Mouse (Mus musculus) midbrain, embryonic 11.5 days (tissue): ENCODE measurements at regions not wholly inside any gene's neighbourhood (a gene's known extent, or its start where the extent isn't known, plus 50 kb on each side); places are given as distances from the start of the nearest gene placed in this dataset.
"Not testable (repeated sequence)": the region's sequence is repeated elsewhere in the genome, so short reads cannot be mapped to it uniquely, and the experiment has no call there.

Experiments
- ATAC-seq: fragments of 200-750 bp; cut with Nextera tagmentation; 2 replicates; pipeline ENCODE4 v1.8.0; 2017; ENCODE audit warnings: moderate TSS enrichment, moderate library complexity; ENCODE audit not compliant: low FRiP score
- DNase-seq: peaks from one replicate; pipeline ENCODE4 v3.0.0; 2015; ENCODE audit warnings: low spot score; ENCODE audit errors: missing footprints
- H3K27ac ChIP-seq: fragments of 300-500 bp; sonication (generic); 2 replicates; pipeline ENCODE4 v1.5.1; 2014; ENCODE audit warnings: low read depth, low read length
- H3K27me3 ChIP-seq: fragments of 300-500 bp; sonication (generic); 2 replicates; pipeline ENCODE4 v1.6.1; 2014; ENCODE audit warnings: mild to moderate bottlenecking, low read length, moderate library complexity, mixed read lengths; ENCODE audit not compliant: control insufficient read depth, insufficient read depth
- H3K36me3 ChIP-seq: fragments of 300-500 bp; sonication (generic); 2 replicates; pipeline ENCODE4 v1.6.1; 2014; ENCODE audit warnings: mild to moderate bottlenecking, low read length, moderate library complexity, mixed read lengths; ENCODE audit not compliant: control insufficient read depth, insufficient read depth
- H3K4me1 ChIP-seq: fragments of 300-500 bp; sonication (generic); 2 replicates; pipeline ENCODE4 v1.6.1; 2014; ENCODE audit warnings: low read length; ENCODE audit not compliant: control insufficient read depth, insufficient read depth
- H3K4me2 ChIP-seq: fragments of 300-500 bp; sonication (generic); 2 replicates; pipeline ENCODE4 v1.6.1; 2014; ENCODE audit warnings: mild to moderate bottlenecking, moderate library complexity
- H3K4me3 ChIP-seq: fragments of 300-500 bp; sonication (generic); 2 replicates; pipeline ENCODE4 v1.5.1; 2014; ENCODE audit warnings: low read depth, low read length
- H3K9ac ChIP-seq: fragments of 300-500 bp; sonication (generic); 2 replicates; pipeline ENCODE4 v1.6.1; 2014; ENCODE audit warnings: low read length
- H3K9me3 ChIP-seq: fragments of 300-500 bp; sonication (generic); 2 replicates; pipeline ENCODE4 v1.6.1; 2016; ENCODE audit warnings: low read length; ENCODE audit not compliant: control insufficient read depth
- WGBS: fragments of 180-500 bp; shearing (Covaris S2); extraction: QIAGEN DNeasy Blood & Tissue Kit; methylation state at CpG from one replicate; pipeline ENCODE4 v1.1.7; 2014; 5-methylcytosine and 5-hydroxymethylcytosine counted together

DNA sequence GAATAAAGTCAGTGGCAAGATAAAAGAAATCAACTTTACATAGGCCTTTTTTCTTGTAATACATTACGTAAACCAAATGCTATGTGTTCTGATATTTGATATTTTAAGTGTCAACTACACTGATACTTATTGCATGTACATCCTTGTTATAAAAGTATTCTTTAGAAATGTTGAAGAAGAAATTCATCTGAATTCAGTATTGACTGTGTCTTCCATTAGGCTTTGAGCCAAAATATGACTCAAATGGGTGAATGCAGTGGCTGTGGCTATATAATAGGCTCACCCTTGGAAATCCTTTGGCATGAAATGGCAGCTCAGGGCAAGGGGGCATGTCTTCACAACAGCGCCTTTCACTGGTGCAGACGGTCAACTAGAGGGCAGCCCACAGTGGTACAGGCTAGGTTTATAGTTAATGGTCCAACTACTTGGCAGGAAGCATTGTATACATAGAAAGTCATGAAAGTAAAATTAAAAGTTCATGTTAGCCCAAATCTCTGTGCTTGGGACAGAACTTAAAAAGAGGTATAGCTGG, 217.9 kb downstream of the Cetn3 start:
- no peak overlapping the region for H3K4me3 ChIP-seq
- no peaks in the 10 kb centered on the region for H3K4me1 ChIP-seq
- no peak overlapping the region for H3K27ac ChIP-seq
- no peaks in the 10 kb centered on the region for H3K27me3 ChIP-seq
- H3K36me3 ChIP-seq: no peaks in the 10 kb centered on the region
- WGBS: 93% methylated on average over 3 of the region's 3 CpGs
- ATAC-seq (no peak), DNase-seq (peak; percentile 78)
- no peak overlapping the region for H3K4me2 ChIP-seq
- H3K9ac ChIP-seq: no peak overlapping the region
- H3K9me3 ChIP-seq: no peaks in the 10 kb centered on the region

GRCm38 (mm10) chr13:82005929-82006726, 223.3 kb downstream of the Cetn3 start:
- Histone ChIP-seq H3K4me1 (no peaks in the 10 kb centered on the region), H3K9ac (no peak overlapping the region), H3K4me2 (no peak overlapping the region), H3K36me3 (no peaks in the 10 kb centered on the region), H3K27ac (no peak overlapping the region), H3K4me3 (no peak overlapping the region), H3K27me3 (no peaks in the 10 kb centered on the region), H3K9me3 (no peaks in the 10 kb centered on the region)
- ATAC-seq: peak; percentile 27; the same call in 1 of the 2 replicates
- peak; percentile 45 for DNase-seq
- 64% methylated on average over 7 of the region's 7 CpGs for WGBS

DNA sequence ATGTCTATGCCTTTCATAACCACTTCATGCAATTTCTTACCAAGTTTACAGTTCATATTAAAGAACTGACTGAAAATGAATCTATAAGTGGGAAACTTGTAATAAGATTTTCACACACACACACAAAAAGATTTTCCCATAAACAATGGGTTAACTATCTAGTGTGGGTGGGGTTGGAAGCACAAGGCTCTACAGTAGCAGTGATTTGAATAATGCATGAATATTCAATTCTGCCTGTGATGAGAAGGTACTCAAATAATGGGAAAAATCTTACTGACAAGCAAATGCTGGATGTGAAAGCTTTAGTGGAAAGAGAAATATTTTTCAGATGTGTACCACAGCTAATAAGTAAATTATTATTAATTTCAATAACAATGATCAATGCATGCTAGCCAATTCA, 224.3 kb downstream of the Cetn3 start:
- Histone ChIP-seq H3K4me1 (no peaks in the 10 kb centered on the region), H3K9me3 (no peaks in the 10 kb centered on the region), H3K9ac (no peak overlapping the region), H3K4me2 (no peak overlapping the region), H3K27me3 (no peaks in the 10 kb centered on the region), H3K36me3 (no peaks in the 10 kb centered on the region), H3K27ac (no peak overlapping the region), H3K4me3 (no peak overlapping the region)
- ATAC-seq (no peak), DNase-seq (peak; percentile 49)

- DNase-seq: no peak
- Histone ChIP-seq H3K4me2 (no peak overlapping the region), H3K9me3 (no peaks in the 10 kb centered on the region), H3K27me3 (no peaks in the 10 kb centered on the region), H3K36me3 (no peaks in the 10 kb centered on the region), H3K27ac (no peak overlapping the region), H3K4me1 (no peaks in the 10 kb centered on the region), H3K9ac (no peak overlapping the region), H3K4me3 (no peak overlapping the region)
- 56% methylated on average over 2 of the region's 2 CpGs for WGBS
- no peak for ATAC-seq
These were observed 256.7 kb downstream of the Cetn3 start for GRCm38 (mm10) chr13:82039623-82040022.

- H3K4me3 ChIP-seq: no peak overlapping the region
- H3K27me3 ChIP-seq: no peaks in the 10 kb centered on the region
- DNase-seq (no peak), ATAC-seq (no peak)
- no peak overlapping the region for H3K4me2 ChIP-seq
- no peaks in the 10 kb centered on the region for H3K4me1 ChIP-seq
- H3K9me3 ChIP-seq: no peaks in the 10 kb centered on the region
- 70% methylated on average over 3 of the region's 3 CpGs for WGBS
- no peaks in the 10 kb centered on the region for H3K36me3 ChIP-seq
- H3K27ac ChIP-seq: no peak overlapping the region
- H3K9ac ChIP-seq: no peak overlapping the region
These were observed 275.4 kb downstream of the Cetn3 start for GRCm38 (mm10) chr13:82058131-82058731.

- DNase-seq (no peak), ATAC-seq (no peak)
- Histone ChIP-seq H3K36me3 (no peaks in the 10 kb centered on the region), H3K4me1 (no peaks in the 10 kb centered on the region), H3K9me3 (no peaks in the 10 kb centered on the region), H3K27me3 (no peaks in the 10 kb centered on the region), H3K4me3 (no peak overlapping the region), H3K4me2 (no peak overlapping the region), H3K27ac (no peak overlapping the region), H3K9ac (no peak overlapping the region)
- 83% methylated on average over 3 of the region's 3 CpGs for WGBS
These were observed 276.0 kb downstream of the Cetn3 start for GRCm38 (mm10) chr13:82058872-82059271.

GRCm38 (mm10) chr13:82059498-82059897, 276.6 kb downstream of the Cetn3 start:
- Histone ChIP-seq H3K9ac (no peak overlapping the region), H3K4me1 (no peaks in the 10 kb centered on the region), H3K4me3 (no peak overlapping the region), H3K27me3 (no peaks in the 10 kb centered on the region), H3K36me3 (no peaks in the 10 kb centered on the region), H3K27ac (no peak overlapping the region), H3K9me3 (no peaks in the 10 kb centered on the region), H3K4me2 (no peak overlapping the region)
- 71% methylated on average over 5 of the region's 5 CpGs for WGBS
- DNase-seq (no peak), ATAC-seq (peak; percentile 79)

DNA sequence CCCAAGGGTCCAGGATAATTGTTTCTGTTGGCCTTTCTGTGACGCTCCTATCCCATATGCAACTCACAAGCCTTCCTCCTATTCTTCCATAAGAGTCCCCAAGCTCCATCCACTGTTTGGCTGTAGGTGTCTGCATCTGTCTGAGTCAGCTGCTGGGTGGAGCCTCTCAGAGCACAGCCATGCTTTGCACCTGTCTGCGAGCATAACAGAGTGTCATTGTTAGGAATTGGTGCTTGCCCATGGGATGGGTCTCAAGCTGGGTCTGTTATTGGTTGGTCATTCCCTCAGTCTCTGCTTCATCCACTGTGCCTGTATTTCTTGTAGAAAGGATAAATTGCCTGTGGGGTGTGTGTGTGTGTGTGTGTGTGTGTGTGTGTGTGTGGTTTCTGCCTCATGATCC, 281.0 kb downstream of the Cetn3 start:
- H3K4me3 ChIP-seq, H3K9me3 ChIP-seq, H3K4me1 ChIP-seq, H3K9ac ChIP-seq, H3K27ac ChIP-seq, H3K36me3 ChIP-seq, H3K27me3 ChIP-seq, ATAC-seq, DNase-seq, H3K4me2 ChIP-seq: not testable (repeated sequence)
- WGBS: 83% methylated on average over 2 of the region's 2 CpGs

GRCm38 (mm10) chr13:82066174-82066573, 283.3 kb downstream of the Cetn3 start:
- no peak overlapping the region for H3K4me3 ChIP-seq
- no peak for DNase-seq
- no peak overlapping the region for H3K9ac ChIP-seq
- 76% methylated on average over 1 of the region's 1 CpGs for WGBS
- no peaks in the 10 kb centered on the region for H3K9me3 ChIP-seq
- H3K27me3 ChIP-seq: no peaks in the 10 kb centered on the region
- no peak for ATAC-seq
- H3K4me2 ChIP-seq: no peak overlapping the region
- H3K4me1 ChIP-seq: no peaks in the 10 kb centered on the region
- H3K36me3 ChIP-seq: no peaks in the 10 kb centered on the region
- H3K27ac ChIP-seq: no peak overlapping the region
